Mouse (Mus musculus) ES-Bruce4 (cell line): ENCODE measurements around the gene Vipr1.
A peak's percentile ranks its signal among the peaks of the same experiment; 100 is the strongest.

Source experiments
- CTCF ChIP-seq: IDR thresholded peaks from one replicate; pipeline ENCODE4 v1.8.1; 2011; ENCODE audit warnings: low read depth, low read length
- POLR2A ChIP-seq: IDR thresholded peaks from one replicate; pipeline ENCODE4 v1.8.1; 2011; ENCODE audit warnings: low read length; ENCODE audit not compliant: insufficient read depth

DNA sequence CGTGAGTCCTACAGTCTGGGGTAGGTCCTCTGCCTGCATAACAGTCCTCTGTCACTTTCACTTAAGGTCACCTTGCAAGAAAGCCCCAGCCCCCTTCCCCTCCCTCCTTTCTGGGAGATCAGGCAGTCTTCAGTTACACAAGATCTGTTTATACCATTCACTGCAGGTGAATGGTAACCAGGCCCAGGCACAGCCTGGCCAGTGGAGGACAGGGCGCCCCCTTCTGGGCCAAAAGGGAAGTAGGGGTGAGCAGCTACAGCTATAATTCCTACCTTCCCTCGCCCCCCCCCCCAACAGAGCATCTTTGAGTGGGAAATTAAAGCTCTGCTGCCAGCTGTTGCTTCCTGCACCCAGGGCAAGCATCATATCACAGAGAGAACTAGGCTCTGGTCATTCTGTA is 26.0 kb upstream of the Vipr1 start:
- TF ChIP-seq POLR2A (no peak), CTCF (peak; percentile 43)
